Mouse (Mus musculus) megakaryocyte, adult 5-6 weeks (primary cell): ENCODE measurements around the gene Metrn. TPM values are rescaled to one million over a fixed set of nuclear protein-coding genes. Genes with fewer than 3 reads are reported as not detected.
A peak's percentile ranks its signal among the peaks of the same experiment; 100 is the strongest.
"Not testable (repeated sequence)": the region's sequence is repeated elsewhere in the genome, so short reads cannot be mapped to it uniquely, and the experiment has no call there.

Experiments
- ATAC-seq: 2 replicates; pipeline ENCODE4 v1.8.0; 2016; ENCODE audit warnings: mild to moderate bottlenecking, inconsistent platforms; ENCODE audit not compliant: poor library complexity, severe bottlenecking
- total RNA-seq, 2 experiments: library from RNA; stranded (forward) in 1 of 2; stranded (reverse) in 1 of 2; fragments of 153-499, 151-499 nt in 1 of 2; fragments of 221-1000, 200-1000 nt in 1 of 2; gene quantifications; 2 replicates each; pipeline versions ENCODE4 v1.2.3 to v1.2.4; 2015 to 2017

Gene Metrn
- total RNA-seq, 2 experiments from 2014 or later: 3.2 to 11.2 TPM

- ATAC-seq: no peak
Measured at GRCm38 (mm10) chr17:25808789-25809605, 12.1 kb upstream of the Metrn start, which contains the start of gene Fbxl16. Gene Fbxl16 (plus strand): TSS chr17:25809085.

GRCm38 (mm10) chr17:25808028-25808427, 11.1 kb upstream of the Metrn start:
- no peak for ATAC-seq

- not testable (repeated sequence) for ATAC-seq
Measured at GRCm38 (mm10) chr17:25807452-25807851, 10.5 kb upstream of the Metrn start.

GRCm38 (mm10) chr17:25806507-25806906, 9.6 kb upstream of the Metrn start:
- no peak for ATAC-seq

- ATAC-seq: no peak
Measured at GRCm38 (mm10) chr17:25802825-25803517, 6.0 kb upstream of the Metrn start.

GRCm38 (mm10) chr17:25801029-25801428, 4.1 kb upstream of the Metrn start:
- peak; percentile 84 for ATAC-seq

GRCm38 (mm10) chr17:25796211-25796771, 645 bp downstream of the Metrn start:
- ATAC-seq: no peak

GRCm38 (mm10) chr17:25795609-25796092, 1.3 kb downstream of the Metrn start, which contains the start of gene AC134908.4:
Gene AC134908.4 (minus strand): TSS chr17:25795659.
- ATAC-seq: no peak

- ATAC-seq: no peak
Measured at GRCm38 (mm10) chr17:25794998-25795397, 1.9 kb downstream of the Metrn start.

GRCm38 (mm10) chr17:25794197-25794596, 2.7 kb downstream of the Metrn start:
- ATAC-seq: no peak

GRCm38 (mm10) chr17:25792615-25793014, 4.3 kb downstream of the Metrn start, which contains the start of gene Fam173a:
Gene Fam173a (minus strand): TSS chr17:25792901.
- peak; percentile 52 for ATAC-seq

GRCm38 (mm10) chr17:25791843-25792527, 5.0 kb downstream of the Metrn start:
- ATAC-seq: peak; percentile 84

- ATAC-seq: no peak
Measured at GRCm38 (mm10) chr17:25791320-25791842, 5.6 kb downstream of the Metrn start.

GRCm38 (mm10) chr17:25786781-25787504, 10.0 kb downstream of the Metrn start:
- no peak for ATAC-seq

- no peak for ATAC-seq
Measured at GRCm38 (mm10) chr17:25786280-25786679, 10.7 kb downstream of the Metrn start, which contains the start of gene Ccdc78. Gene Ccdc78 (plus strand): TSS chr17:25786580.

GRCm38 (mm10) chr17:25785281-25785745, 11.6 kb downstream of the Metrn start, which contains the start of gene Haghl:
Gene Haghl (minus strand): TSS chr17:25785673.
- ATAC-seq: peak; percentile 94

GRCm38 (mm10) chr17:25783861-25784574, 12.9 kb downstream of the Metrn start:
- no peak for ATAC-seq

- ATAC-seq: no peak
Measured at GRCm38 (mm10) chr17:25783086-25783485, 13.8 kb downstream of the Metrn start.

GRCm38 (mm10) chr17:25781339-25781738, 15.6 kb downstream of the Metrn start:
- no peak for ATAC-seq
